Mouse (Mus musculus) MEL (cell line): ENCODE results near the gene Prkd2.

Source experiments
- CTCF ChIP-seq, 3 experiments: IDR thresholded peaks in 2 of 3; conservative IDR thresholded peaks in 1 of 3; 2 replicates each; pipeline ENCODE4 v1.5.1; 2011 to 2012; ENCODE audit warnings: low read length in 3 of 3, low read depth in 2 of 3, mild to moderate bottlenecking in 2 of 3, improper control_type of control experiment in 1 of 3, inconsistent platforms in 1 of 3, mixed read lengths in 1 of 3, moderate library complexity in 1 of 3; ENCODE audit not compliant: control insufficient read depth in 1 of 3, insufficient read depth in 1 of 3, poor library complexity in 1 of 3, severe bottlenecking in 1 of 3
- ELF1 ChIP-seq: IDR thresholded peaks from 2 replicates; pipeline ENCODE4 v1.6.1; 2014; ENCODE audit warnings: low read depth, mild to moderate bottlenecking, inconsistent platforms, low read length, improper control_type of control experiment, moderate library complexity
- EP300 ChIP-seq, 2 experiments: IDR thresholded peaks; 2 replicates each; pipeline ENCODE4 v1.6.1; 2011; ENCODE audit warnings: improper control_type of control experiment in 2 of 2, low read length in 2 of 2, low read depth in 1 of 2, mild to moderate bottlenecking in 1 of 2
- ETS1 ChIP-seq: IDR thresholded peaks from 2 replicates; pipeline ENCODE4 v1.6.1; 2012; ENCODE audit warnings: low read depth, mild to moderate bottlenecking, inconsistent platforms, low read length, improper control_type of control experiment, moderate library complexity
- MAX ChIP-seq: IDR thresholded peaks from 2 replicates; pipeline ENCODE4 v1.6.1; 2011; ENCODE audit warnings: low read length, improper control_type of control experiment
- MXI1 ChIP-seq: IDR thresholded peaks from 2 replicates; pipeline ENCODE4 v1.6.1; 2011; ENCODE audit warnings: mild to moderate bottlenecking, low read depth, low read length, improper control_type of control experiment
- POLR2A ChIP-seq, 2 experiments: IDR thresholded peaks; 2 replicates each; pipeline ENCODE4 v1.6.1; 2011 to 2012; ENCODE audit warnings: low read length in 2 of 2, mild to moderate bottlenecking in 2 of 2, control low read depth in 1 of 2, improper control_type of control experiment in 1 of 2, low read depth in 1 of 2, moderate library complexity in 1 of 2; ENCODE audit not compliant: control insufficient read depth in 1 of 2, insufficient read depth in 1 of 2, poor library complexity in 1 of 2

DNA sequence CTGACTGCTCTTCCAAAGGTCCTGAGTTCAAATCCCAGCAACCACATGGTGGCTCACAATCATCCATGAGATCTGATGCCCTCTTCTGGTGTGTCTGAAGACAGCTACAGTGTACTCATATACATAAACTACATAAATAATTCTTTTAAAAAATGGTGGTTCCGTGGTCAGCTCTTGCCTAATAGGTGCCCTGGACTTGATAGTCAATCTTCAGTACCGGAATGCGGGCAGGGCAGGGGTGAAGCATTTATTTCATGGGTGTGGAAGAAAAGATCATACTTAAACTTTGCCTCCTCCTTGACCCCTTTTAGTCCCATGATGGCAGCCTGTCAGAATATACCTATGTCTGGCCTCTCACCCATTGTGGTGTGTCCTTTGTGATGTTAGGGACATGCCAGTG, 69.2 kb downstream of the Prkd2 start:
- TF ChIP-seq MXI1 = no peak
- no peak; a peak in 1 of 6 replicates for TF ChIP-seq CTCF (IDR thresholded peaks at IDR 0.05 in 2 of 3, conservative IDR thresholded peaks at IDR 0.05 in 1 of 3; ENCODE audit: control insufficient read depth in 1 of 3, insufficient read depth in 1 of 3, low read depth in 2 of 3, low read length in 3 of 3, poor library complexity in 1 of 3, severe bottlenecking in 1 of 3)
- no peak for TF ChIP-seq ETS1
- no peak for TF ChIP-seq EP300 (IDR thresholded peaks at IDR 0.05; ENCODE audit: low read depth in 1 of 2, low read length in 2 of 2)
- TF ChIP-seq ELF1 = no peak
- no peak for TF ChIP-seq POLR2A (IDR thresholded peaks at IDR 0.05; ENCODE audit: control insufficient read depth in 1 of 2, insufficient read depth in 1 of 2, low read depth in 1 of 2, low read length in 2 of 2, poor library complexity in 1 of 2)
- TF ChIP-seq MAX = no peak
